Mouse (Mus musculus) heart, embryonic 15.5 days (tissue): ENCODE data around the gene Cdk8. TPM values are rescaled to one million over a fixed set of nuclear protein-coding genes. Genes with fewer than 3 reads are reported as not detected.
"Not testable (repeated sequence)": the region's sequence is repeated elsewhere in the genome, so short reads cannot be mapped to it uniquely, and the experiment has no call there.

Experiments
- ATAC-seq: fragments of 200-750 bp; cut with Nextera tagmentation; replicated peaks from 2 replicates; pipeline ENCODE4 v1.8.0; 2017; ENCODE audit warnings: low read depth, moderate TSS enrichment; ENCODE audit not compliant: insufficient number of reproducible peaks, insufficient read depth, low FRiP score
- H3K27ac ChIP-seq: fragments of 300-500 bp; sonication (generic); 2 replicates; pipeline ENCODE4 v1.5.1; 2015; ENCODE audit warnings: mild to moderate bottlenecking, inconsistent platforms
- H3K27me3 ChIP-seq: fragments of 300-500 bp; sonication (generic); 2 replicates; pipeline ENCODE4 v1.6.1; 2015; ENCODE audit warnings: inconsistent platforms
- H3K36me3 ChIP-seq: fragments of 300-500 bp; sonication (generic); 2 replicates; pipeline ENCODE4 v1.6.1; 2015; ENCODE audit warnings: mild to moderate bottlenecking, inconsistent platforms
- H3K4me1 ChIP-seq: fragments of 300-500 bp; sonication (generic); replicated peaks from 2 replicates; pipeline ENCODE4 v1.6.1; 2015; ENCODE audit warnings: inconsistent platforms
- H3K4me2 ChIP-seq: fragments of 300-500 bp; sonication (generic); 2 replicates; pipeline ENCODE4 v1.6.1; 2015; ENCODE audit warnings: inconsistent platforms, mild to moderate bottlenecking, moderate library complexity
- H3K4me3 ChIP-seq: fragments of 300-500 bp; sonication (generic); 2 replicates; pipeline ENCODE4 v1.5.1; 2015; ENCODE audit warnings: mild to moderate bottlenecking, inconsistent platforms
- H3K9ac ChIP-seq: fragments of 300-500 bp; sonication (generic); 2 replicates; pipeline ENCODE4 v1.6.1; 2015; ENCODE audit warnings: mild to moderate bottlenecking, inconsistent platforms
- H3K9me3 ChIP-seq: fragments of 300-500 bp; sonication (generic); replicated peaks from 2 replicates; pipeline ENCODE4 v1.6.1; 2016; ENCODE audit warnings: inconsistent platforms
- WGBS: fragments of 180-500 bp; shearing (Covaris S2); methylation state at CpG from one replicate; pipeline ENCODE4 v1.1.7; 2015; ENCODE audit warnings: mixed read lengths; 5-methylcytosine and 5-hydroxymethylcytosine counted together
- polyA plus RNA-seq: library from polyadenylated mRNA; unstranded; fragments of >200 nt; fragmentation: Nextera tagmentation; extraction: Ambion mirVana; gene quantifications from 2 replicates; pipeline ENCODE4 v1.2.1, GENCODE M21; 2015

Cdk8 gene
- 9.1 and 10.5 TPM in 2 replicates for polyA plus RNA-seq

DNA sequence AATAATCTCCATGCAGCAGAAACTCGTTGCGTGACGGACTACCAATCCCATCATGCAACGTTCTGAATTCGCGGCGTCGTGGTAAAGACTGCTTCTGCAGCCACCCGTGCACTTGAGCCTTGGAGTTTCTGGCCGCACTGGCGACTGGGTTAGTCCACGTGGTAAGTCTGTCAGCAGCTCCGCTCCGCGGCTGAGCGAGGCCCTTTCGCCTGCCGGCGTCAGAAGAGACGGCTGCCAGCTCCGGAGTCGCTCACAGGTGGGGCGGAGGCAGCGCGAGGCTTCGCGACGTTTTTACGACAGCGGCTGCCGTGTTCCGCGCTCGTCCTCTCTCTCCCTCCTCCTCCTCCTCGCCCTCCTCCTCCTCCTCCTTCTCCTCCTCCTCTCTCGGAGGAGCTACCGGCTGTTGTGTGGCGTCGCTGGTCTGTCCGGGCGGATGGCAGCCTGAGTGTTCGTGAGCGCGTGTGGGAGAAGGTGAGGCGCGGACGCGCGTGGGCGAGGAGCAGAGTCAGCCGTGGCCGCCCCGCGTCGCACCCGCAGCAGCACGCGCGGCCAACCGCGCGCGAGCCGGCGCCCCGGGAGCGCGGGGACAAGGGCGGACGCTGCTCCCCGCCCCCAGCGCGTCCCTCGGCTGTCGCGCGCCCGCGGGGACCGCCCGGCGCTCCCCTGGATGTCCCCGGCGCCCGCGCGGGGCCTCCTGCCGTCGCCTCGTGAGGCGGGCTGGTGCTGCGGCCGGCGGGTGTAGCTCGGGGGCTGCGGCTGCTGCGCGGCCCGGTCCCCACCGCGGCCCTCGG lies at the start of gene Cdk8:
Cdk8 (plus strand) TSS at position 367 of the 791 bp plus-strand sequence.
- Histone ChIP-seq H3K4me1 (peaks cover 14% of the 10 kb centered on the region), H3K27ac (peak within 1 kb of the TSS; percentile 96), H3K9ac (peak within 1 kb of the TSS; percentile 91), H3K4me3 (peak within 1 kb of the TSS; percentile 86), H3K36me3 (no peaks in the 10 kb centered on the region), H3K27me3 (no peaks in the 10 kb centered on the region), H3K9me3 (no peaks in the 10 kb centered on the region), H3K4me2 (peak within 1 kb of the TSS; percentile 74)
- ATAC-seq, result peak; percentile 92
- WGBS, result under 1% methylated on average over 70 of the region's 102 CpGs

- not testable (repeated sequence) for H3K9me3 ChIP-seq, H3K27ac ChIP-seq, ATAC-seq, H3K4me2 ChIP-seq, H3K4me3 ChIP-seq, H3K27me3 ChIP-seq, H3K4me1 ChIP-seq, H3K9ac ChIP-seq, H3K36me3 ChIP-seq
- WGBS, result 69% methylated on average over 4 of the region's 4 CpGs
Observed at GRCm38 (mm10) chr5:146185204-146185603, 45.8 kb upstream of the Cdk8 start, which contains the start of gene 1700001J03Rik. TSS of gene 1700001J03Rik (minus strand) at chr5:146185304.

GRCm38 (mm10) chr5:146187441-146187840 lies 43.6 kb upstream of the Cdk8 start:
- H3K36me3 ChIP-seq, H3K4me1 ChIP-seq, H3K9me3 ChIP-seq, H3K4me3 ChIP-seq, ATAC-seq, H3K27ac ChIP-seq, H3K9ac ChIP-seq, H3K4me2 ChIP-seq, H3K27me3 ChIP-seq: not testable (repeated sequence)
- 24% methylated on average over 5 of the region's 5 CpGs for WGBS

DNA sequence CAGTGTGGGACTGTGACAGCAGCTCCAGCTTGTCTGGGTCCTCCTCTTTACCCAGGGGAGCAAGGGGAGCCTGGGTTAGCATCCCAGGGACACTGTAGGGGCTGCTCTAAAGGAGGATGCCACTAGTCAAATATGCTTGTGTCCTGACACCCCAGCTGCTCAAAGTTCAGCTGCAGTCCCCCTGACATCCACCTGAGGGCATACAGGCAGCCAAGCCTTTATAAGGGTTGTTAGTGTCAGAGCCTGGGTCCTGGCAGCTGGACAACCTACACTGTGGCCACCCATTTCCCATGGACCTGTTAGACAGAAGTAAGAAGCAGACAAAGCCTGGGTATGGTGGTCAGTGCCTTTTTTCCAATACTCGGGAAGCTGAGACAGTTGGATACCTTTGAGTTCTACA lies 42.9 kb upstream of the Cdk8 start:
- H3K9ac ChIP-seq, result no peak overlapping the region
- H3K36me3 ChIP-seq, result no peaks in the 10 kb centered on the region
- H3K9me3 ChIP-seq, result no peaks in the 10 kb centered on the region
- no peak overlapping the region for H3K4me2 ChIP-seq
- H3K4me1 ChIP-seq, result no peaks in the 10 kb centered on the region
- no peak overlapping the region for H3K4me3 ChIP-seq
- WGBS, result 73% methylated on average over 1 of the region's 1 CpGs
- H3K27ac ChIP-seq, result no peak overlapping the region
- no peaks in the 10 kb centered on the region for H3K27me3 ChIP-seq
- ATAC-seq, result no peak

- WGBS, result 70% methylated on average over 7 of the region's 7 CpGs
- Histone ChIP-seq H3K4me1 (no peaks in the 10 kb centered on the region), H3K4me2 (no peak overlapping the region), H3K9ac (no peak overlapping the region), H3K36me3 (no peaks in the 10 kb centered on the region), H3K27ac (no peak overlapping the region), H3K27me3 (no peaks in the 10 kb centered on the region), H3K4me3 (no peak overlapping the region), H3K9me3 (no peaks in the 10 kb centered on the region)
- no peak for ATAC-seq
Observed at GRCm38 (mm10) chr5:146188712-146189111, 42.3 kb upstream of the Cdk8 start.

DNA sequence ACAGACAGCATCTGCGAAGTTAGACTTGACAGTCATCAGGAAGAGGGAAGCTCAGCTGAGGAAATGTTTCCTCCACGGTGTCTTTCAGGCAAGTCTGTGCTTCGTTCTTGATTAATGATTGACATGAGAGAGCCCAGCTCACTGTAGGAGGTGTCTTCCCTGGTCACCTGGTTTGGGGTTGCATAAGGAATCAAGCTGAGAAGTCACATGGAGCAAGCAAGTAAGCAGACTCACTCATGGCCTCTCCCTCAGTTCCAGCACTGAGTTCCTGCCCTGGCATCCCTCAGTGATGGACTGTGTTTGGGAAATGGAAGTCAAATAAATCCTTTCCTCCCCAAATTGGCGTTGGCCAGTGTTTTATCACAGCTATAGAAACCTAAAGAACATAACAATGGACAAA lies 40.9 kb upstream of the Cdk8 start:
- no peak for ATAC-seq

DNA sequence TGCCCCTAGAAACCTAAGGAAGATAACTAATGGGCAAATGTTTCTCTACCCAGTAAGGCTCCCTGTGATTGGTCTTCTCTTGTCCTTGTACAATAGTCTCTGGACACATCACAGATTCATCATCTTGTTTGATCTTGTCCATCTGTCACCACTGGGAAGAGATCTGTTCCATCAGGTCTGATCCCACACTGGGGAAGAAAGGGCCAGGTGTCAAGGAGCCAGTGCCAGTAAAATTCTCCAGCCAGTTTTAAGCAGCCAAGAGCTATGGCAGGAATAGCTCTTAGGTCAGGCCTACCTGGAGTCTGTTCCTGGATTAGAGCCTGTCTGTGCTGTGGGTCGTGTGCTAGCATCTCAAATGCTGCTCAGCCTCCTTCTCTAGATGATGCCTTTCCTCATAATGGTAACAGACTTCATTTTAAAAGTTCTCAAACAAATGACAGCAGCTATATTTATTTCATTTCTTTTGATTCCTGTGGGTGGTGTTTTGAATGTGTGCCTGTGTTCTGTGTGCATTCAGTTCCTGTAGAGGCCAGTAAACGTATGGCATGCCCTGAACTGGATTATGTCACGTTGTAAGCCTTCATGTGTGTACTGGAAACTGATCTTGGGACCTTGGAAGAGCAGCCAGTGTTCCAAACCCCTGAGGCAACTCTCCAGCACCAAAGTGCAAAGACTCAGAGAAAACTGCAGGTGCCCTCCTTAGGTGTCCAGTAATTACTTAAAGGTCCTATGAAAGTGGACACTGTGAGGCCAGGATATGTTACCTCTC lies 40.3 kb upstream of the Cdk8 start:
- WGBS, result 50% methylated on average over 3 of the region's 3 CpGs
- ATAC-seq, result no peak
- H3K27me3 ChIP-seq, result no peaks in the 10 kb centered on the region
- H3K9ac ChIP-seq, result no peak overlapping the region
- no peak overlapping the region for H3K4me3 ChIP-seq
- H3K36me3 ChIP-seq, result no peaks in the 10 kb centered on the region
- H3K4me1 ChIP-seq, result no peaks in the 10 kb centered on the region
- H3K4me2 ChIP-seq, result no peak overlapping the region
- H3K9me3 ChIP-seq, result no peaks in the 10 kb centered on the region
- no peak overlapping the region for H3K27ac ChIP-seq

More for the DNA sequence above, 40.9 kb upstream of the Cdk8 start:
- H3K4me1 ChIP-seq, result no peaks in the 10 kb centered on the region
- H3K27me3 ChIP-seq, result no peaks in the 10 kb centered on the region
- no peaks in the 10 kb centered on the region for H3K9me3 ChIP-seq
- H3K36me3 ChIP-seq, result no peaks in the 10 kb centered on the region
- no peak overlapping the region for H3K4me3 ChIP-seq
- 54% methylated on average over 4 of the region's 4 CpGs for WGBS
- no peak overlapping the region for H3K4me2 ChIP-seq
- no peak overlapping the region for H3K9ac ChIP-seq
- no peak overlapping the region for H3K27ac ChIP-seq

- no peaks in the 10 kb centered on the region for H3K4me1 ChIP-seq
- ATAC-seq, result no peak
- no peaks in the 10 kb centered on the region for H3K36me3 ChIP-seq
- H3K9ac ChIP-seq, result no peak overlapping the region
- no peak overlapping the region for H3K4me3 ChIP-seq
- H3K9me3 ChIP-seq, result no peaks in the 10 kb centered on the region
- 73% methylated on average over 8 of the region's 8 CpGs for WGBS
- no peaks in the 10 kb centered on the region for H3K27me3 ChIP-seq
- no peak overlapping the region for H3K4me2 ChIP-seq
- H3K27ac ChIP-seq, result no peak overlapping the region
Observed at GRCm38 (mm10) chr5:146193360-146193759, 37.7 kb upstream of the Cdk8 start.

DNA sequence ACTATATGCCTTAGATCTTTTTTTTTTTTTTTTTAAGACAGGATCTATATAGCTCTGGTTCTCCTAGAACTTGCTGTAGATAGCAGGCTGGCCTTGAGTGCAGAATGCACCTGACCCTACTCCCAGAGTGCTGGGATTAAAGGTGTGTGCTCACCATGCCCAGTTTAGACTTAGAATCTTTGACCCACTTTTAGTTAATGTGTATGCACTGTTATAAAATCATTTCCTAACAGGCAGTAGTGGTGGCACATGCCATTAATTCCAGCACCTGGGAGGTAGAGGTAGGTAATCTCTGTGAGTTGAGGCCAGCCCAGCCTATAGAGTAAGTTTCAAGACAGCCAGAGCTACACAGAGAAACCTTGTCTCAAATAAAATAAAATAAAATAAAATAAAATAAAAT lies 32.0 kb upstream of the Cdk8 start:
- Histone ChIP-seq H3K9ac (no peak overlapping the region), H3K4me3 (no peak overlapping the region), H3K4me2 (no peak overlapping the region), H3K4me1 (no peaks in the 10 kb centered on the region), H3K9me3 (no peaks in the 10 kb centered on the region), H3K27me3 (no peaks in the 10 kb centered on the region), H3K27ac (no peak overlapping the region), H3K36me3 (peaks cover 23% of the 10 kb centered on the region)
- no peak for ATAC-seq

DNA sequence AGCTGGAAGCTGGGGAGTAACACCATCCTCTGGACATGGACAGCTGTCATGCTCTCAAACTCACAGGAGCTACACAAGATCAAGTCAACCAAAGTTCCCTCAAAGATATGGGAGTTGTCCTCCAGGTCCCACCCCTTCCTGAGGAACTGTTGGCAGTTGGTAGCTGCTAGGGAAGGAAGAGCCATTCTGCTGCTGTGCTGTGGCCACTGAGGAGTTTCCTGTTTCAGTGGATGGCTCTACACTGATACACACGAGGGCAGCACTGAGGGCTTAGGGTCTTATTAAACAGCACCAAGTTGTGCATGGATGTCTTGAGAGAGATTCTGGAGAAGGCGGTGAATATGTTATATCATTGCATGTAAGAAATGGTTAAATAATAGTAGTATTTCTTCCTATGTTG lies 31.5 kb upstream of the Cdk8 start:
- H3K27ac ChIP-seq, result no peak overlapping the region
- no peak overlapping the region for H3K9ac ChIP-seq
- H3K36me3 ChIP-seq, result peaks cover 28% of the 10 kb centered on the region
- no peak overlapping the region for H3K4me2 ChIP-seq
- H3K27me3 ChIP-seq, result no peaks in the 10 kb centered on the region
- 71% methylated on average over 2 of the region's 2 CpGs for WGBS
- no peaks in the 10 kb centered on the region for H3K4me1 ChIP-seq
- no peak for ATAC-seq
- no peaks in the 10 kb centered on the region for H3K9me3 ChIP-seq
- no peak overlapping the region for H3K4me3 ChIP-seq

GRCm38 (mm10) chr5:146200580-146200979 lies 30.4 kb upstream of the Cdk8 start:
- Histone ChIP-seq H3K36me3 (peaks cover 38% of the 10 kb centered on the region), H3K4me1 (no peaks in the 10 kb centered on the region), H3K9ac (no peak overlapping the region), H3K27ac (no peak overlapping the region), H3K9me3 (no peaks in the 10 kb centered on the region), H3K4me3 (no peak overlapping the region), H3K27me3 (no peaks in the 10 kb centered on the region), H3K4me2 (no peak overlapping the region)
- 94% methylated on average over 6 of the region's 6 CpGs for WGBS
- ATAC-seq, result no peak
